Mouse (Mus musculus): ENCODE measurements around the gene Aspdh. TPM values are rescaled to one million over a fixed set of nuclear protein-coding genes. Genes with fewer than 3 reads are reported as not detected.

Gene Aspdh
- polyA plus RNA-seq, 1 experiment from 2014 or later: 5.3 TPM

GRCm38 (mm10) chr7:44443268-44444173 lies 21.7 kb upstream of the Aspdh start:
- H3K9ac ChIP-seq (ENCODE audit: low read length): peak overlapping the region; percentile 98
- ATAC-seq: peak; percentile 56
- 3% methylated on average over 19 of the region's 20 CpGs for WGBS
- DNase-seq (ENCODE audit: low spot score): peak; percentile 77
- peak overlapping the region; percentile 93 for H3K4me2 ChIP-seq (ENCODE audit: low read length)
- H3K4me1 ChIP-seq (ENCODE audit: control insufficient read depth, insufficient read depth, low read length): peaks cover 34% of the 10 kb centered on the region
- H3K9me3 ChIP-seq (replicated peaks; ENCODE audit: control insufficient read depth, low read length): no peaks in the 10 kb centered on the region
- H3K27ac ChIP-seq (ENCODE audit: low read depth, low read length): peak overlapping the region; percentile 97
- peak overlapping the region; percentile 75 for H3K4me3 ChIP-seq (ENCODE audit: low read depth, low read length)
- no peaks in the 10 kb centered on the region for H3K27me3 ChIP-seq (replicated peaks; ENCODE audit: control insufficient read depth, insufficient read depth, low read length)
- H3K36me3 ChIP-seq (ENCODE audit: control insufficient read depth, insufficient read depth, low read length): peaks cover 40% of the 10 kb centered on the region

- peak overlapping the region; percentile 93 for H3K4me2 ChIP-seq (ENCODE audit: low read length)
- no peaks in the 10 kb centered on the region for H3K9me3 ChIP-seq (replicated peaks; ENCODE audit: control insufficient read depth, low read length)
- peaks cover 34% of the 10 kb centered on the region for H3K4me1 ChIP-seq (ENCODE audit: control insufficient read depth, insufficient read depth, low read length)
- no peaks in the 10 kb centered on the region for H3K27me3 ChIP-seq (replicated peaks; ENCODE audit: control insufficient read depth, insufficient read depth, low read length)
- 45% methylated on average over 29 of the region's 29 CpGs for WGBS
- H3K4me3 ChIP-seq (ENCODE audit: low read depth, low read length): peak overlapping the region; percentile 75
- H3K27ac ChIP-seq (ENCODE audit: low read depth, low read length): no peak overlapping the region
- peak overlapping the region; percentile 98 for H3K9ac ChIP-seq (ENCODE audit: low read length)
- H3K36me3 ChIP-seq (ENCODE audit: control insufficient read depth, insufficient read depth, low read length): peaks cover 55% of the 10 kb centered on the region
- no peak for ATAC-seq
- no peak for DNase-seq (ENCODE audit: low spot score)
Observed at GRCm38 (mm10) chr7:44444886-44445527, 20.2 kb upstream of the Aspdh start.

DNA sequence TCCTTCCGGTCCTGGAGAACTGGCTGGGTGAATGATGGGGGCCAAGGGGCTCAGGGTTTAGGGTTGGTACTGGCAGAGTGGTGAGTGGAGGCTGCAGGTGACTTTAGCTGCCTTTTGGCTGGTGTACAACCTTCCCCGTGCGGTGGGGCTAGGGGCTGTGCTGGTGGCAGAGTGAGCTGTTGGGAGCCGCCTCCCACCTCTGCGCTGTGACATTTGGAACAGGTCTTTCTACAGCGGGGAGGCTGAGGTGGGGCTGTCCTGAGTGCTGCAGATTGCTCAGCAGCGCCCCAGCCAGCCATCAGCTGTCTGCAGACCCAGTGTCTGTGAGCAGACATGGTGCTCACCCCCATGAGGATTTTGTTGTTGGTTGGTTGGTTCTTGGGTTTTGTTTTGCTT lies 19.7 kb upstream of the Aspdh start:
- Histone ChIP-seq H3K4me1 (ENCODE audit: control insufficient read depth, insufficient read depth, low read length) (peaks cover 34% of the 10 kb centered on the region), H3K9me3 (replicated peaks; ENCODE audit: control insufficient read depth, low read length) (no peaks in the 10 kb centered on the region), H3K9ac (ENCODE audit: low read length) (peak overlapping the region; percentile 98), H3K36me3 (ENCODE audit: control insufficient read depth, insufficient read depth, low read length) (peaks cover 60% of the 10 kb centered on the region), H3K4me2 (ENCODE audit: low read length) (peak overlapping the region; percentile 93), H3K4me3 (ENCODE audit: low read depth, low read length) (peak overlapping the region; percentile 75; the same call in 1 of the 2 replicates), H3K27me3 (replicated peaks; ENCODE audit: control insufficient read depth, insufficient read depth, low read length) (no peaks in the 10 kb centered on the region), H3K27ac (ENCODE audit: low read depth, low read length) (no peak overlapping the region; the same call in 1 of the 2 replicates)
- DNase-seq (ENCODE audit: low spot score) (no peak), ATAC-seq (no peak)
- 55% methylated on average over 7 of the region's 7 CpGs for WGBS

DNA sequence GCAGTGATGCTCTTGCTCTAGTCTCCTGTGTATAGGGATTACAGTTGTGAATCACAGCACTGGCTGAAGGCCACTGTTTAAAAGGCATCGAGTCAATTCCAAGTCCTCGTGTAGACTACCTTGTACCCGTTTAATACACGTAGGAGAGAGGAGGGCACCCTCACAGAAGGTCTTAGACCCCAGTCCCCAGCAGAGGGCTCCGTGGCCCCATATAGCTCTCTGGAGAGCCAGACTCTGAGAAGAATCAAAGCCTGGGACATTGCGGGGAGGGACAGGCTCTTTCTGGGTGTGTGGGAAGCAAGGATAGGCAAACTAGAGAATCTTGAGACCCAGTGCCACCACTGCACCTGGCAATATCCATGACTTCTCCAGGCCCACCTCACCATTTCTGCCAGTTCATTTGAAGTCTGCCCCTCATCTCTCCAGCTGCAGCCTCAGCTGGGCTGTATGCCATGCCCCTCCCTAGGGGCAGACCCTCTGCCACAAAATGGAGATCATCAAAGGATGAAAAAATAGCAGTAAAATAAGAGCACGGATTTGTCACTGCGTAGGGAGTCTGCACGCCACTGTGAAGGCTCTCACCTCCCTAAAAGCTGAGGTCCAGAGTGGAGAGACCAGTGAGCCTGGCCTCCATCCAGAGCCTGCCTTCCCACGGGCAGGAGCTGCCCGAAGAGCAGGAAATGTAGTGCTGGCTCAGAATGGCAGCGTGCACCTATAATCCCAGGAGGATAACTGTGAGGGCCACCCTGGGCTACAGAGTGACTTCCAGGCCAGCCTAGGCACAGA lies 18.9 kb upstream of the Aspdh start:
- Histone ChIP-seq H3K4me3 (ENCODE audit: low read depth, low read length) (no peak overlapping the region), H3K9ac (ENCODE audit: low read length) (peak overlapping the region; percentile 32; the same call in 1 of the 2 replicates), H3K9me3 (replicated peaks; ENCODE audit: control insufficient read depth, low read length) (no peaks in the 10 kb centered on the region), H3K27ac (ENCODE audit: low read depth, low read length) (peak overlapping the region; percentile 9; the same call in 1 of the 2 replicates), H3K27me3 (replicated peaks; ENCODE audit: control insufficient read depth, insufficient read depth, low read length) (no peaks in the 10 kb centered on the region), H3K36me3 (ENCODE audit: control insufficient read depth, insufficient read depth, low read length) (peaks cover 64% of the 10 kb centered on the region), H3K4me2 (ENCODE audit: low read length) (peak overlapping the region; percentile 93), H3K4me1 (ENCODE audit: control insufficient read depth, insufficient read depth, low read length) (peaks cover 32% of the 10 kb centered on the region)
- 66% methylated on average over 12 of the region's 12 CpGs for WGBS
- ATAC-seq (no peak), DNase-seq (ENCODE audit: low spot score) (no peak)

DNA sequence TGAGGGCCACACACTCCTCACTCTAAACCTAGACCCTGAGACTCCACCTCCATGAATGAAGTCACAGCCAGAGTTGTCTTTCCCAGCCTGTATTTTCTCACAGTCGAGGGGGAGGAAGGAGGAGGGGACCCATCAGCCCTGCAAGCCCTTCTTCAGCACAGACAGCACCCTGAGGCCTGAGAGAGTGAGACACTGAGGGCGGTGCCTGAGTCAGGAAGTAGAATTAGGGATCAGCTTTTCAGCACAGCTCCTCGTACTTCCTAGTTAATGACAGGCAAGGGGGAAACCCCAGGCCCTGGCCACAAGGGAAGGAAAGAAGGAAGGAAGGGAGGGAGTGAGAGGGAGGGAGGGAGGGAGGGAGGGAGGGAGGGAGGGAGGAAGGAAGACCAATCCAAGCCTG lies 11.9 kb upstream of the Aspdh start:
- 34% methylated on average over 3 of the region's 3 CpGs for WGBS

GRCm38 (mm10) chr7:44456302-44456701 lies 8.9 kb upstream of the Aspdh start:
- Histone ChIP-seq H3K4me3 (ENCODE audit: low read depth, low read length) (no peak overlapping the region), H3K27me3 (replicated peaks; ENCODE audit: control insufficient read depth, insufficient read depth, low read length) (no peaks in the 10 kb centered on the region), H3K36me3 (ENCODE audit: control insufficient read depth, insufficient read depth, low read length) (peaks cover 75% of the 10 kb centered on the region), H3K4me1 (ENCODE audit: control insufficient read depth, insufficient read depth, low read length) (0 out of 2 replicates have a peak, but pooled peaks cover 2% of the 10 kb centered on the region), H3K9ac (ENCODE audit: low read length) (no peak overlapping the region), H3K4me2 (ENCODE audit: low read length) (no peak overlapping the region), H3K27ac (ENCODE audit: low read depth, low read length) (no peak overlapping the region), H3K9me3 (replicated peaks; ENCODE audit: control insufficient read depth, low read length) (no peaks in the 10 kb centered on the region)
- no peak for ATAC-seq
- DNase-seq (ENCODE audit: low spot score): no peak
- WGBS: 88% methylated on average over 1 of the region's 1 CpGs

More for the DNA sequence above, 11.9 kb upstream of the Aspdh start:
- Histone ChIP-seq H3K36me3 (ENCODE audit: control insufficient read depth, insufficient read depth, low read length) (peaks cover 71% of the 10 kb centered on the region), H3K9me3 (replicated peaks; ENCODE audit: control insufficient read depth, low read length) (no peaks in the 10 kb centered on the region), H3K4me3 (ENCODE audit: low read depth, low read length) (no peak overlapping the region), H3K9ac (ENCODE audit: low read length) (no peak overlapping the region), H3K27ac (ENCODE audit: low read depth, low read length) (no peak overlapping the region), H3K4me1 (ENCODE audit: control insufficient read depth, insufficient read depth, low read length) (0 out of 2 replicates have a peak, but pooled peaks cover 3% of the 10 kb centered on the region), H3K4me2 (ENCODE audit: low read length) (no peak overlapping the region), H3K27me3 (replicated peaks; ENCODE audit: control insufficient read depth, insufficient read depth, low read length) (no peaks in the 10 kb centered on the region)
- DNase-seq (ENCODE audit: low spot score) (no peak), ATAC-seq (peak; percentile 13; the same call in 1 of the 2 replicates)

DNA sequence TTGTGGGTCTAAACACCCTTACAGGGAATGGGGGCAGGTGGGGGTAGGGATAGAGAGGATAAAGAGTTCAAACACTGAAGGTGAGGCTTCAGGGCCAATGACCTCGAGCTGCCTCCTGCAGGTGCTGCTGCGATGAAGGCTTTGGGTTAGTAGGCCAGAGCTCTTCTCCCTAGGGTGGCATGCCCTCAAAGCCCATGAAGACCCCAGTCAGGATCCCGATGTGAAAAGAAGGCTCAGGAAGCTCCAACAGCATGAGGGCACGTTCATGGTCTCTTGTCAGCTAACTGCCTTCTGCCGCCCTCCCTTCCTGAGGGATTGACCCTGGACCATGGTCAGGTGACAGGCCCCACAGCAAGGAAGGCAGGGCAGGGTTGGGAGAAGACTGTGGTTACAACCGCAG lies 5.1 kb upstream of the Aspdh start:
- no peaks in the 10 kb centered on the region for H3K9me3 ChIP-seq (replicated peaks; ENCODE audit: control insufficient read depth, low read length)
- 80% methylated on average over 6 of the region's 6 CpGs for WGBS
- DNase-seq (ENCODE audit: low spot score) (no peak), ATAC-seq (no peak)
- H3K4me1 ChIP-seq (ENCODE audit: control insufficient read depth, insufficient read depth, low read length): peaks cover 17% of the 10 kb centered on the region
- no peak overlapping the region for H3K4me3 ChIP-seq (ENCODE audit: low read depth, low read length)
- H3K36me3 ChIP-seq (ENCODE audit: control insufficient read depth, insufficient read depth, low read length): peaks cover 83% of the 10 kb centered on the region
- no peak overlapping the region for H3K9ac ChIP-seq (ENCODE audit: low read length)
- no peak overlapping the region for H3K27ac ChIP-seq (ENCODE audit: low read depth, low read length)
- H3K27me3 ChIP-seq (replicated peaks; ENCODE audit: control insufficient read depth, insufficient read depth, low read length): no peaks in the 10 kb centered on the region
- no peak overlapping the region for H3K4me2 ChIP-seq (ENCODE audit: low read length)

DNA sequence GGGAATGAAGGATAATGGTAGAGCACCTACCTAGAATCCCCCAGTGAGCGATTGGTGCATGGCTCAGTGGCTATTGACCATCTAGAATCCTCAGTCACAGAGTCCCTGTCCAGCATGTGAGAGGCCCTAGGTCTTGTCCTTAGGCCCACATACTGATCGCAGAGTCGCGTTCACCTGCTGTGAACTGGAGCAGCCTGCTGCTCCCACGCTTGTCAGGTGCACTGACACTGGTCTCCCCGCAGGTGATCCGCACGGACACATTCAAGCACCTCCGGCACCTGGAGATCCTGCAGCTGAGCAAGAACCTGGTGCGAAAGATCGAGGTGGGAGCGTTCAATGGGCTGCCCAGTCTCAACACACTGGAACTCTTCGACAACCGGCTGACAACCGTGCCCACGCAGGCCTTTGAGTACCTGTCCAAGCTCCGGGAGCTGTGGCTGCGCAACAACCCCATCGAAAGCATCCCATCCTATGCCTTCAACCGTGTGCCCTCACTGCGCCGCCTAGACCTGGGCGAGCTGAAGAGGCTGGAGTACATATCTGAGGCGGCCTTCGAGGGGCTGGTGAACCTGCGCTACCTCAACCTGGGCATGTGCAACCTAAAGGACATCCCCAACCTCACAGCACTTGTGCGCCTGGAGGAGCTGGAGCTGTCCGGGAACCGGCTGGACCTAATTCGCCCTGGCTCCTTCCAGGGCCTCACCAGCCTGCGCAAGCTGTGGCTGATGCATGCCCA lies 4.3 kb upstream of the Aspdh start:
- peaks cover 18% of the 10 kb centered on the region for H3K4me1 ChIP-seq (ENCODE audit: control insufficient read depth, insufficient read depth, low read length)
- DNase-seq (ENCODE audit: low spot score): no peak

More for the DNA sequence above, 4.3 kb upstream of the Aspdh start:
- 91% methylated on average over 31 of the region's 31 CpGs for WGBS
- Histone ChIP-seq H3K9me3 (replicated peaks; ENCODE audit: control insufficient read depth, low read length) (no peaks in the 10 kb centered on the region), H3K27ac (ENCODE audit: low read depth, low read length) (no peak overlapping the region), H3K4me2 (ENCODE audit: low read length) (no peak overlapping the region), H3K4me3 (ENCODE audit: low read depth, low read length) (no peak overlapping the region), H3K27me3 (replicated peaks; ENCODE audit: control insufficient read depth, insufficient read depth, low read length) (no peaks in the 10 kb centered on the region), H3K9ac (ENCODE audit: low read length) (no peak overlapping the region), H3K36me3 (ENCODE audit: control insufficient read depth, insufficient read depth, low read length) (peaks cover 80% of the 10 kb centered on the region)
- ATAC-seq: no peak
